Mouse (Mus musculus): ENCODE results near the gene Arsg. TPM values are rescaled to one million over a fixed set of nuclear protein-coding genes. Genes with fewer than 3 reads are reported as not detected.
A peak's percentile ranks its signal among the peaks of the same experiment; 100 is the strongest.

The Arsg gene
- polyA plus RNA-seq, 1 experiment from 2014 or later = 2.7 TPM

DNA sequence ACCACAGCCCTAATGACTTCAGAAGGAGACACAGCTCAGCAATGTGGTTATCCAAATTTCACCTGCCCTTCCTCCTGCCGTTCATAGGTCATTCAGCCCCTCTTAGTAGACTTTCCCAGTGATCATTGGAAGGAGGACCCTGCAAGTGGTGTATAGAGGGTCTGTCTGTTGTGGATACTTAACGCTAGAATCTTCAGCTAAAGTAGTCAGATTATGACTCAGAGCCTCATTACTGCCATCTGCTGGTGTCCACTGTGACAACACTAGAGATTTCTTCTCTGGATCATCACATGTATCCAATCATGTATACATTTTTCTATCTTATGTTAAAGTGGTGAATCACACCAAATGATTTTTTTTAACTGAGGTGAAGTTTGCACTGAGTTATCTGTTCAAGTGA is 148.0 kb downstream of the Arsg start:
- no peak overlapping the region for H3K4me3 ChIP-seq
- no peak overlapping the region for H3K27ac ChIP-seq
- ATAC-seq (ENCODE audit: low FRiP score, low read depth) = no peak

DNA sequence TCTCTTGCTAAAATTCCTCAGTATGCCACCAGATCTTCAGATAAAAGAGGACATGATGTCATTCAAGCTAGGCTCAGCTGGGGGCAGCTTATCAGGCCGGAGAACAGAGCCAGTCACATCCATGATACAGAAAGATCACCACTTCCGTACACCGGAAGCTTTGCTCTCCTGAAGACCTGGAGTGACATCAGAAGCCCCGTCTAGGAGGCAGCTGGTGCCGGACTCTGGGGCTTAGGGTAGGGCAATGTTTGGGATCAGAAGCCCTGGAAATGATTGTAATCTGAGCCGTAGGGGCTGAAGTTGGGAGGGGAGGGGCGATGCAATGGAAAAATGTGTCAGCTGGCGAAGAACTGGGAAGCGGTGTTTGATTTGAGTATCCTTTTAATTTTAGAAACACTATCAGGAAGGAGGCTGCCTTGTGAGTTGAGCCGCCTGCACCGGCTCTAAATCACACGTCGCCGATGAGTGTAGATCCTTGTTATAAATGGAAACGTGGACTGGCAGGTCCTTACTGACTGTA is 149.4 kb downstream of the Arsg start:
- 0 out of 2 replicates have a peak overlapping the region, but pooled peaks have one; percentile 18 for H3K4me2 ChIP-seq (replicated peaks)
- no peak overlapping the region for H3K9ac ChIP-seq
- H3K27me3 ChIP-seq (replicated peaks) = no peaks in the 10 kb centered on the region
- H3K36me3 ChIP-seq = no peaks in the 10 kb centered on the region
- WGBS = 56% methylated on average over 15 of the region's 15 CpGs
- H3K27ac ChIP-seq = no peak overlapping the region
- H3K9me3 ChIP-seq = no peaks in the 10 kb centered on the region
- H3K4me3 ChIP-seq = no peak overlapping the region
- no peaks in the 10 kb centered on the region for H3K4me1 ChIP-seq
- ATAC-seq (ENCODE audit: low FRiP score, low read depth) = no peak

More for the DNA sequence above, 148.0 kb downstream of the Arsg start:
- Histone ChIP-seq H3K9me3 (no peaks in the 10 kb centered on the region), H3K9ac (no peak overlapping the region), H3K4me1 (no peaks in the 10 kb centered on the region), H3K27me3 (replicated peaks) (no peaks in the 10 kb centered on the region), H3K4me2 (replicated peaks) (no peak overlapping the region), H3K36me3 (no peaks in the 10 kb centered on the region)
- 20% methylated on average over 2 of the region's 2 CpGs for WGBS

Small RNA genes within 50 kb of the gene (microRNA-seq; reads per million reads assigned to microRNA genes)
- not detected for gene Gm25540

Other genes with a start within 250 kb of the Arsg start
- 3.4 TPM in 2 replicates for gene Rgs9, start 175.2 kb upstream of the Arsg start, polyA plus RNA-seq (2016; fragmentation: Nextera tagmentation; extraction: Ambion mirVana)
- 18.6 and 18.7 TPM in 2 replicates for gene Gna13, start 110.5 kb upstream of the Arsg start, polyA plus RNA-seq (2016; fragmentation: Nextera tagmentation; extraction: Ambion mirVana)
- not detected in 2 replicates for gene 9930022D16Rik, start 59.5 kb upstream of the Arsg start, polyA plus RNA-seq (2016; fragmentation: Nextera tagmentation; extraction: Ambion mirVana)
- gene Amz2, start 47.4 kb upstream of the Arsg start, polyA plus RNA-seq (2016; fragmentation: Nextera tagmentation; extraction: Ambion mirVana) = 47.1 and 48.7 TPM in 2 replicates
- gene Slc16a6, start 224 bp downstream of the Arsg start, polyA plus RNA-seq (2016; fragmentation: Nextera tagmentation; extraction: Ambion mirVana) = 3.9 and 4.0 TPM in 2 replicates
- gene Wipi1, start 138.6 kb downstream of the Arsg start, polyA plus RNA-seq (2016; fragmentation: Nextera tagmentation; extraction: Ambion mirVana) = 19.7 and 21.5 TPM in 2 replicates
- 454 TPM in 2 replicates for gene Prkar1a, start 176.0 kb downstream of the Arsg start, polyA plus RNA-seq (2016; fragmentation: Nextera tagmentation; extraction: Ambion mirVana)
- 1.8 and 2.6 TPM in 2 replicates for gene Fam20a, start 248.9 kb downstream of the Arsg start, polyA plus RNA-seq (2016; fragmentation: Nextera tagmentation; extraction: Ambion mirVana)